Mouse (Mus musculus) brain, embryonic 18.5 days (tissue): ENCODE measurements around the gene Saal1.
"Not testable (repeated sequence)": the region's sequence is repeated elsewhere in the genome, so short reads cannot be mapped to it uniquely, and the experiment has no call there.

Experiments
- DNase-seq: peaks from one replicate; pipeline ENCODE4 v3.0.0-alpha.2; 2012; ENCODE audit warnings: low read depth, low spot score

Gene Saal1

DNA sequence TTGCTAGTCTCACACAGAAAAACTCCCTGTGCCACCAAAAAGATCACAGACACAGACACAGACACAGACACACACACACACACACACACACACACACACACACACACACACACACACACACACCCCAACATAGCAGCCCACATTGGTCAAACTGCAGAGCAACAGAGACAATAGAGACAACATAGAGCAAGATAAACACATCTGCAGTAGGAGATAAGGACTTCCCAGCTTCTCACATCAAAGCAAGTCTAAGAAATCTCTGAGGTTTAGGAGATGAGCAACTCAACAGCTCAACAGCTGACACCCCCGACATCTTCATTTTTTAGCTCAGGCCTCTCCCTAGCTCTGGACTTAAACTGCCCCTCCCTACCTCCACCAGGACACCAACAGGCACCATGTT is 13.7 kb downstream of the Saal1 start:
- DNase-seq, result no peak

DNA sequence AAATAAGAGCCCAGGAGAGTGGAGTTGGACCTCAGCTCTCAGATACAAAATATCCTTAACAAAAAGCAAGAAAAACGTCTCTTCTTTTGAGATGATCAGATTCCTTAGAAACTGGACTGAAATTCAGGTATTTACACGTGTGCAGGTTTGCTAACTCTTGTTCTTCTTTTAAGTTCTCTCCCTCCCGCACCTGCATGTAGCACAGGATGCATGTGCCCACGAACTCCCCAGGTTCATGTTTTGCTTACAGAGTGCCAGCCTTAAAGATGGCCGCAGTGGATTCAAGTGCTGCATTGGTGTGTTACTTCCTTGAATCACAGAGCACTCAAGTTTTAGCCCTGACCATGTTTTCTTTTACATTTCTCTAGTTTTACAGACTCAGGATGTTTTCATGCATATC is 23.7 kb downstream of the Saal1 start:
- DNase-seq, result no peak

DNA sequence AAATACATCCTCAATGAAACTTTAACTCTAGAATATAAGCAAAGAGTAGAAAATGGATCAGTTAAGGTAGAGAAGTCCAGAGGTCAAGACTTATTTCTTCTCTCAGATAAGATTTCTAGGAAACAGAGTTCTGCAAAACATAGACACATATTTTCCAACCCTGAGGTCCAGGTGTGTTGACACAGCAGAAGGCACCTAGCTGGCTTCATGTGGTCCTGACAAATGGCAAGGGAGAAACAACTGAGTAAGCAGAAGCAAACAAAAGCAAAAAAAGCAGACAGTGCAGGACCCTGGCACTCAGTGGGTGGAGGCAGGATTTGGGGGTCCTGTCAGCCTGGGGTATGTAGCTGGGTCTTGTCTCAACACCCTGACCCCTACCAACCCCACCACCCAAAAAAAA is 29.7 kb downstream of the Saal1 start:
- no peak for DNase-seq

DNA sequence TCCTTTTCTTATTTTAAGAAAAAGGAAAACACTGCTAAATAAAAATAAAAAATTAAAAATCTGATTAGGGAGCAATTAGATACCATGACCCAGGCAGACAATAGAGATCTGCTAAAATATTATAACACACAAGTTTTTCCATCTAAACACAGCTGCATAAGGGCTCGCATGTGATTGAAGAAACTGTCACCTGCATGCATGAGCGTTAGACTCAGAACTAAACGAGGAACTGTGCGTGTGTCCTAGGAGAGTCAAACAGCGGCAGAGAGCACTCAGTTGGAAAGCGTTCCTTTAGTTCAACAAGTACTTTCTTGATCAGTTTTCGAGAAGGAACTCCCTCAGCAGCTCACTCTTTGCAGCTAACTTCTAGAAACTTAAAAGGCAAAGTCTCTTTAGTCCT is 31.4 kb downstream of the Saal1 start:
- DNase-seq, result not testable (repeated sequence)

DNA sequence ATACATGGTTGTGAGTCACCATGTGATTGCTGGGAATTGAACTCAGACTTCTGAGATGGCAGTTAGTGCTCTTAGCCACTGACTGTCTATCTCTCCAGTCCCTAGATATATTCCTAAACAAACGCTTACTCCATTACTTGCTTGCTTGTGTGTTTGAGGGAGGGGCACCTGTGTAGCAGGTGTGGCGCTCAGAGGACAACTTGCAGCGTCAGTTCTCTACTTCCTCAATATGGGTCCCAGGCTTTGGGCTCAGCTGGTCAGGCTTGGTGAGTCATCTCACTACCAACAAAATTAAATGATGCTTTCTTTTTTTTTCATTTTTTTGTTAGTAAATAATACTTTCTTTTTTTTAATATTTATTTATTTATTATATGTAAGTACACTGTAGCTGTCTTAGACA is 32.1 kb downstream of the Saal1 start:
- no peak for DNase-seq

DNA sequence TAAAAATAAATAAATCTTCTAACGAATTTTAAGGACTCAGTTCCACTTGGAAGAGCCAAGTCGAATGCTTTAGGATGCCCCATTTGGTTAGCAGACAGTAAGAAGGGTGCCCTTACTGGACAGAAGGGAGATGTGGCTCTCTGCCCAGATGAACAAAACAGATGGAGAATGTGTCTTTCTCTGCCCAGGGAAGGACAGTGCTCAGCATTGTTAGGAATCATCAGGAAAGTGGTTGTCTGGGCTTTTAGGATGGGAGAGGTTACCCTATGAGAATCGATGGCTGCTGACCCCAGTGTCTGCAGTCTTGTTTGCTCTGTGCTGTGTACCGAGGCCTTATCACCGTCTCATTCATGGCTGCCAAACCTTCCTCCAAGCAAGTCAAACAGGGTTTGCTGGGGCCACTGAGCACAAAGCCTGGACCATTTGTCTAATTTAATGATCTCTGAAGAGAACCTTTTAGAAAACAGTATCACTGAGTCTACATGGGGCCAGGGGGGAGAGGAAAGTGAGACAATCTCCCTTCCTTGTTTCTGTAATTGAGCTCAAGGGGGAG is 33.6 kb downstream of the Saal1 start:
- no peak for DNase-seq

DNA sequence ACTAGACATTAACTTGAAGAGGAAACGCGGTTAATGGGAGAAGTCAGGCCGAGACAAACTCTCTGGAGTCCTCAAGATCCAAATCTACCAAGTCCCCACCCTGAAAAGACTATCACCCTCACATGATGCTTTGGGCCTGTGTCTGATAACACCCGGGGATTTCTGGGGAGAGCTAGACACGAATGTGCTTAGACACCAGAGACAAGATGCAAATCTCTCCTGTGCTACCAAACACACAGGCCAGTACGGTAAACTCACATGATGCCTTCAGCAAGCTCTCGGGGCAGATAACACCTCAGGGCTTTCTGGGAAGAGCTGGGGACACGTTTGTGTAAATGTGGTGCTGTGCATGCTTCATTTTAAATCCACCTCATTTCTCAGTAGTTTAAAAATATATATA is 34.6 kb downstream of the Saal1 start:
- DNase-seq, result no peak

DNA sequence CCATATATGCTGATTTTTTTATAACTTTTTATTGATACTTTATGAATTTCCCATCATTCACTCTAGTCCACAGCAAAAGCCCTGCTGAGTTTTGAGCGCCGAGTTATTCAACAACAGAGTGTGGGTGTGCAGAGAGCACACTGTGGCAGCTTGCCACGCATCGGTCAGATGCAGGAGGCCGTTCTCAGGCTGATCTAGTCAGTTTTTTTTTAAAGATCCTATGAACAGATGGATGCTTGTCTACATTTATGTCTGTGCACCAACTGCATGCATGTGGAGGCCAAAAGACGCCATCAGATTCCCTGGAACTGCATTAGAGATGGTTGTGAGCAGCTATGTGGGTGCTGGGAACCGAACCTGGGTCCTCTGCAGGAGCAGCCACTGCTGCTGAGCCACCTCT is 35.4 kb downstream of the Saal1 start:
- no peak for DNase-seq

DNA sequence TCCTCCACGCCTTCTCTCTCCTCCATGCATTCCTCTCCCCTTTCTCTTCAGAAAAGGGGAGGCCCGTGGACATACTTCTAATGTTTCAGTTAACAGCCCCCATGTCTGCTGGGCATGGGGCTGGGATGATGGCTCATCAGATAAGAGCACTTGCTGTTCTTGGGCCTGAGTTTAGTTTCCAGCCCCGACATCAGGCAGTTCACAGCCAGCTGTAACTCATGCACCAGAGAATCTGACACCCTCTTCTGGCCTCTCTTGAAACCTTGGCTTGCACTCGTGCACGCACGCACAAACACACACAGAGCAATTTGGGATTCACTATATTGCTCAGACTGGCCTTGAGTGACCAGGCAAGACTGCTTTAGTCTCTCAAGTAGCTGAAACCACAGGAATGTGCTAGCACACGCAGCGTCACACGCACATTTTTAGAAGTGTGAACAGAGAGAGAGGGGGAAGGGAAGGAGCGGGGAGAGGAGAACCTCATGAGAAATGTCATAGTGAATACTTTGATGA is 38.3 kb downstream of the Saal1 start, which contains the start of gene Tph1:
Gene Tph1, minus strand, starts transcription at position 378 of the 513 bp plus-strand sequence.
- no peak for DNase-seq

DNA sequence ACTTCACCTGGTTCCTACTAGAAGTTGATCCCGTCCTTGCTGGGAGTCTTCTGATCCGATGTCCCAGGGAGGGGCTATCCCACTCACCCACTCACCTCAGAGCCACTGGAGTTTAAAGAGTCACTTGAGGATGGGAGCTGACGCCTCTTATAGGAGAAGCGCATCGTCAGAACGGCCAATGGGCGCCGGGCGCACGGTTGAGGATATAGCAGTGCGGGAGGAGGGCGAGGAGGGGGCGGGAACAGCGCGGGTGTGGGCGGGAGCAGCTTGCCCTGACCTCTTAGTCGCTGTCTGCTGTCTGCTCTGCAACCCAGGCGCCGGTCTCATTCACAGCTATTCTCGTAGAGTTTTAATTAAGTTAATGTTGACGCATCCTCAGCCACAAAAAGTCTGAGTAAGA is 43.2 kb downstream of the Saal1 start:
- DNase-seq, result no peak

DNA sequence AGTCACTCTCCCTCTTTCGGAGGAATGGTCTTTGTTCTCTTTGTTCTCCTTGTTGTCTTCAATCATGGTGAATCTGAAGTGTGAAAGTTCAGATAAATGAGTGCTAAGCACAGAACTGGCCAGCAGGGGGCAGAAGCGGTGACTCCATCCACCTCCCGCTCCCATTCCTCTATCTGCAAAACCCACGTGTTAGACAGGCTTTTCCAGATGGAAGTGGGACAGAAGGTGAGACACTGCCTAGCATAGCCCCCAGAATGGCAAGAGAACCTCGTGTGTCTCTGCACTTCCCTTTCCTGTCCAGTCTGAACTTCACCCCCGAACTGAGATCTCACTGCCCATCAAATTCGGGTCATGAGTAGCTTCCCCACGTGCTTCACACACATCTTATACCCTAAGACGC is 45.2 kb downstream of the Saal1 start:
- DNase-seq, result no peak

DNA sequence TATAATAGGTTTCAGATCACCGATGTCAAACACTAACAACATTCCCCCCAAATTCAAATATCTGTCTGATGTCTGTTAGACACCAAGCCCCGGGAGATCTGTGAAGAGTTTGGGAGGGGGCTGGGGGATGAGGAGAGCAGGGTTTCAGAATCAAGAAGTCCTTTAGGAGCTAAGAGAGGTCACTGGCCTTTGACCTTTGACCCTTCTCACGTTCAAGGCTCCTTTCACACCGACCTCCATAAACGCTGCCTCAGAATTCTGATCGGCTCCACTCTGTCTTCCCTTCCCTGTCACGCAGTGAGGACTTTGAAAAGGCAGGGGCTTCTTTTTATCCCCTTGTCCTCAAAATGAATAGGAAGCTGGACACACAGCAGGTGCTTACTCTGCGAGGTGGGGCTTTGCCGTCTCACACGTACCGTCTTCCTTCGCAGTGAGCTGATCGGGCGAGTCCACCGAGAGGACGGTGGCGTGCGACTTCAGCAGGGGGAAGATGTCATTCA is 48.8 kb downstream of the Saal1 start:
- DNase-seq, result no peak

DNA sequence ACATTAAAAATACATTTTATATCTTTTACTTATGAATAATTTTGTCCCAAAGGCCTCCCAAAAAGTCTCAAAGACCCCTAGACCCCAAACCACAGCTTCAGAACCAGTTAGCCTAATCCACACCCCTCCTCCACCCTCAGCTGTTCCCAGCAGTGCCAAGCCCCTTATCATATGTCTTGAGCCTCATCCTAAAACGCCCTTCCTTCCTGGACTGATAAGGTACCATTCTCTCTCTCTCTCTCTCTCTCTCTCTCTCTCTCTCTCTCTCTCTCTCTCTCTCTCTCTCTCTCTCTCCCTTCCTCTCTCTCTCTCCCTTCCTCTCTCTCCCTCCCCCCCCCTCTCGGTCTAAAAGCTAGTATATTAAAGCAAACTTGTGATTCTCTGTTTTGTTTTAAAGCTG is 58.2 kb downstream of the Saal1 start:
- DNase-seq, result no peak

DNA sequence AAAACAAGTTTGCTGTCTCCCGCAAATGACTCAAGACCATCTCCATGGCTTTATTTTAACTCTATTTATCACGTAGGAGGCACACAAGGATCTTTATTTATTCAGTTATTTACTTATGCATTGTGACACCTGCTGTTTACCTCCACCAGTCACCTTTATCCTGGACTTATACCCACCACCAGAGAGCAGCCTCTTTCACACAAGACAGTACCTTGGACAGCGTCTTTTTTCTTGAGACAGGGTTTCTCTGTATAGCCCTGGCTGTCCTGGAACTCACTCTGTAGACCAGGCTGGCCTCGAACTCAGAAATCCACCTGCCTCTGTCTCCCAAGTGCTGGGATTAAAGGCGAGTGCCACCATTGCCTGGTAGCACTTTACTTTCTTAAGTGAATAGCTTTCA is 60.2 kb downstream of the Saal1 start:
- DNase-seq, result not testable (repeated sequence)

DNA sequence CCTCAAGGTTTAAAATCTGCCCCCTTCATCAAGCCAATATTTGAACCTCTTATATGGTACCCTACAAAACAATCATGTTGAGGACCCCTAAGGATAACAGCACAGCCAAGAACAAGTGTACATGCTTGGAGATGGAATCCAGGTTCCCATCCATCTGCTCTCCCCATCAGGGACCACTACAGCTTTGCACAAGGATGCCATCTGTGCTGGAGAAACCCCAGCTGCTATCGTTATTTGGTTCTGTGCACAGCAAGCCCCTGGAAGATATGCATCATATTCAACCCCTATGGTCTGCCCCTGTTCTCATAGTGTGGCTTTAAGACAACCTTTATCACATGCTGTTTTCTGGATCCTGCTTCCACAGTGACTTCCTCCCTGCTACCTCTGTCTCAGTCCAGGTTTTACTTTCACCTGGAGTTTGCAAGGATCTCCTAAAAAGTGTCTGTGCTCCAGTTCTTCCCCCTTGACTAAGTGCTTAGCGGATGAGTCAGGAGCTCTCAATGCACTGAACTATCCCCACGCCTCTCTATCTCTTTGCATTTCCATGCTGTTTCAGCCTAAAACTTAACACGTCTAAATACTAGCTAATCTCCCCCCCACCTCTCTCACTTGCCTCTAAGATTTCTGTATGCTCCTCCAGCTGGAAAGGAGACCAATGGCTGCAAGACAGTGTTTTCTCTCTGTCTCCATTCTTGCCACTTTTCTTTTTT is 61.9 kb downstream of the Saal1 start:
- DNase-seq, result no peak

DNA sequence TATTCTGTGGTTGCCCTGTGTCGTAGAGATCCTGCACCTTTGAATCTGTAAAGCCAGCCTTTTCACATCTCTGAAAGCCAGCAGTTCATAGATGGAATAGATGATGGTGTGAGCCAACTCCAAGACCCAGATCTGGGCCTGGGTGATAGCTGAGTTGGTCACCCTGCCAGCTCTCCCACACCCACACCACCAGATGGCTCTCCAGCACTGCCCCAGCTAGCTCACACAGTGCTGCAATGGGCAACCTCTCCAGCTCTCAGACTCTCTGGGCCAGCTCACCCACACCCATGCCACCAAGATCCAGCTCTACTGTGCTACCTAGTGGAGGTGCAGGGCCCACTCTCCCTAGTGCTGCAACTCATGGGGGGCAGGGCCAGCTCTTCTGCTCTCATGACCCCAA is 67.3 kb downstream of the Saal1 start:
- DNase-seq, result no peak

DNA sequence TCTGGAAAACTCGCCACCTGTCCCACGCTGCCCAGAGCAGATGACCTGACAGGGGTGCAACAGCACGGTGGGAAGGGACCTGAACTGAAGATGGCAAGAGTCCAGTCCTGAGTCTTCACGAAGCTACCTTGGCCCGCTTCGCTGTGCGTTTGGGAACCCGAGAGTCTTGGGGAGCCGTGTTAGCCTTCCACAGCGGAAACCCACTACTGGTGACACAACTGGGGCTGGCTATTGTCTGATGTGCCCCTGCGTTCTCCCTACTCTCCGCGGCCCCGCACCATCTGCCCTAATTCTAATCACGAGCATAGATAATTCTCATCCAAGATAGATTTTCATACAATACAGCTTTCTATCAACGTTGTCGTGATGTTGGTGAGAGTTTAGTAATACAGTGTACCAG is 70.4 kb downstream of the Saal1 start:
- no peak for DNase-seq

DNA sequence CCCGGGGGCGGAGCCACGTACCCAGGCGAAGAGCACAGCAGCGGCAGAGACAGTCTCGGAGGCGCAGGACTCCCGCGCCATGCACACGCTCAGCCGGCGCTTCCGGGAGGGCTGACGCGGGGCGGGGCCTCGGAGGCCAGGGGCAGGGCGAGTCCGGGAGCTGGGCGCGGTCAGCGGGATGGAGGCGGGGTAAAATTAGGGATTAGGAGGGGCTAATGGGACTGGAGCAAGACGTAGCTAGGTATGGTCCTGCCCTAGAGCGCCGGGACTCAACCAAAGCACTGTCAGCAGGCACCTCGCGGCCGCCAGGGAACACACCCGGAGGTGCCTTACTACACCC is 70.8 kb downstream of the Saal1 start, which contains the start of gene Sergef:
Gene Sergef, minus strand, starts transcription at position 116 of the 340 bp plus-strand sequence.
- DNase-seq, result peak; percentile 80

DNA sequence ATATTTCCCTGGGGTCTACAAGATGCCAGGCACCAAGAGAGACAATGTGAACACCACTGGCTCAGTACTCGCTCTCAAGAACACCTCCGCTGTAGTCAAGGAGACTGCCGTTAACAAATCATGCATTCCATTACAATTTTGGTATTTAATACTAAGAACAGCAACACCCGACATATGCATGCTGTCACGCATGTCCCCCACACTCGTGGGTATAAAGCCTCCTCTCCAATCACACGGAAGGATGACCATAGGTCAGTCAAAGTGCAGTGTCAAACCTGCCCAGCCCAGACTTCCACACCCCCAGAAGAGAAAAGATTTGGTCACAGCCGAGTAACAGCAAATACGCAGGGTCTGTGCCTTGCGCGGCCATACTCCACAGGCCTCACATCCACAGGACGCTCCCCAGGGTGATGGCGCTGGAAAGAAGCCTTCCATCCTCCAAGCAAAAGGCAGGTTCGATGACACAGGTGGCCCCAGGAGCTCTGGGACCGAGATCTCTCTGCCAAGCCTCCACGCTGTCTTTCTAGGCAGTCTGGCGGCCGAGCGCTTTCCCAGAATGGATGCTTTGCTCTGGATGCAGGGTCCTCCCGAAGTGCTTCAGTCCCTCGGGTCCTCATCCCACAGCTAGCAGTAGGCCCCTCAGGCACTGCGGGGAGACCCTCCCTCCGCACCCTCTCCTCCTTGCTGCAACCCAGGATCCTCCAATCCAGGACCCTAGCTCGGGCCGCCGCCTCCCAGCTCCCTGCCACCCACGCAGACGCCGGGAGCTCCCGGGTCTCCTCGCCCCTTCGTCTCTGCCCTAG is 71.4 kb downstream of the Saal1 start:
- DNase-seq, result no peak
